Mouse (Mus musculus): ENCODE data around the gene Apobec1.
A peak's percentile ranks its signal among the peaks of the same experiment; 100 is the strongest.
"Not testable (repeated sequence)": the region's sequence is repeated elsewhere in the genome, so short reads cannot be mapped to it uniquely, and the experiment has no call there.

Apobec1 gene

GRCm38 (mm10) chr6:122602242-122602991 lies at the start of gene Apobec1:
TSS of gene Apobec1 (minus strand) at chr6:122602444.
- DNase-seq (ENCODE audit: low spot score): peak; percentile 62

GRCm38 (mm10) chr6:122650398-122650980 lies 48.2 kb upstream of the Apobec1 start:
- DNase-seq (ENCODE audit: low spot score): no peak

- no peak for DNase-seq (ENCODE audit: low spot score)
Observed at GRCm38 (mm10) chr6:122649903-122650302, 47.7 kb upstream of the Apobec1 start.

GRCm38 (mm10) chr6:122644196-122644595 lies 42.0 kb upstream of the Apobec1 start:
- not testable (repeated sequence) for DNase-seq (ENCODE audit: low spot score)

- DNase-seq (ENCODE audit: low spot score): not testable (repeated sequence)
Observed at GRCm38 (mm10) chr6:122637566-122637965, 35.3 kb upstream of the Apobec1 start.

- no peak for DNase-seq (ENCODE audit: low spot score)
Observed at GRCm38 (mm10) chr6:122636666-122637065, 34.4 kb upstream of the Apobec1 start.

- no peak for DNase-seq (ENCODE audit: low spot score)
Observed at GRCm38 (mm10) chr6:122635315-122635714, 33.1 kb upstream of the Apobec1 start.

- DNase-seq (ENCODE audit: low spot score): no peak
Observed at GRCm38 (mm10) chr6:122633411-122633810, 31.2 kb upstream of the Apobec1 start.

GRCm38 (mm10) chr6:122627469-122628108 lies 25.3 kb upstream of the Apobec1 start:
- DNase-seq (ENCODE audit: low spot score): no peak

GRCm38 (mm10) chr6:122626110-122626509 lies 23.9 kb upstream of the Apobec1 start, which contains the start of gene Dppa3:
TSS of gene Dppa3 (plus strand) at chr6:122626410.
- no peak for DNase-seq (ENCODE audit: low spot score)

- DNase-seq (ENCODE audit: low spot score): no peak
Observed at GRCm38 (mm10) chr6:122625156-122625555, 22.9 kb upstream of the Apobec1 start.

GRCm38 (mm10) chr6:122624480-122624879 lies 22.2 kb upstream of the Apobec1 start:
- DNase-seq (ENCODE audit: low spot score): no peak

- DNase-seq (ENCODE audit: low spot score): no peak
Observed at GRCm38 (mm10) chr6:122621066-122621465, 18.8 kb upstream of the Apobec1 start.

- DNase-seq (ENCODE audit: low spot score): no peak
Observed at GRCm38 (mm10) chr6:122616022-122616421, 13.8 kb upstream of the Apobec1 start.

- DNase-seq (ENCODE audit: low spot score): no peak
Observed at GRCm38 (mm10) chr6:122614047-122614446, 11.8 kb upstream of the Apobec1 start.

GRCm38 (mm10) chr6:122612426-122612825 lies 10.2 kb upstream of the Apobec1 start:
- DNase-seq (ENCODE audit: low spot score): no peak

- DNase-seq (ENCODE audit: low spot score): no peak
Observed at GRCm38 (mm10) chr6:122609771-122610170, 7.5 kb upstream of the Apobec1 start, which contains the start of gene Gdf3. TSS of gene Gdf3 (minus strand) at chr6:122610087.

GRCm38 (mm10) chr6:122609377-122609728 lies 7.1 kb upstream of the Apobec1 start:
- DNase-seq (ENCODE audit: low spot score): no peak

- no peak for DNase-seq (ENCODE audit: low spot score)
Observed at GRCm38 (mm10) chr6:122608434-122609376, 6.5 kb upstream of the Apobec1 start.

- no peak for DNase-seq (ENCODE audit: low spot score)
Observed at GRCm38 (mm10) chr6:122607700-122608099, 5.5 kb upstream of the Apobec1 start.

- DNase-seq (ENCODE audit: low spot score): no peak
Observed at GRCm38 (mm10) chr6:122606661-122607060, 4.4 kb upstream of the Apobec1 start.

- DNase-seq (ENCODE audit: low spot score): no peak
Observed at GRCm38 (mm10) chr6:122605483-122605882, 3.2 kb upstream of the Apobec1 start.

All from urinary bladder, postnatal 25 days (tissue).